Mouse (Mus musculus) bone marrow macrophage, adult 2 months (primary cell): ENCODE data around the gene Tll2.

Experiments
- CTCF ChIP-seq: IDR thresholded peaks from 2 replicates; pipeline ENCODE4 v1.5.1; 2012; ENCODE audit warnings: low read depth, mild to moderate bottlenecking, low read length, moderate library complexity
- POLR2A ChIP-seq: IDR thresholded peaks from 2 replicates; pipeline ENCODE4 v1.6.1; 2012; ENCODE audit warnings: mild to moderate bottlenecking, low read depth, low read length, borderline replicate concordance

- no peak for TF ChIP-seq CTCF
- TF ChIP-seq POLR2A, result no peak
Observed at GRCm38 (mm10) chr19:41165144-41165913, 41.3 kb downstream of the Tll2 start.
